Mouse (Mus musculus): Measurements from ENCODE around the gene Efna3. TPM values are rescaled to one million over a fixed set of nuclear protein-coding genes. Genes with fewer than 3 reads are reported as not detected.

Gene Efna3
- polyA plus RNA-seq (2015; fragmentation: Nextera tagmentation; extraction: Ambion mirVana): 1.8 and 1.9 TPM in 2 replicates

GRCm38 (mm10) chr3:89322514-89323165 lies at the start of gene Efna3:
Efna3 (minus strand) TSS chr3:89322965.
- H3K27me3 ChIP-seq (replicated peaks): peaks cover 71% of the 10 kb centered on the region
- H3K9me3 ChIP-seq: no peaks in the 10 kb centered on the region
- H3K9ac ChIP-seq: peak within 1 kb of the TSS; percentile 80
- peak within 1 kb of the TSS; percentile 99 for H3K4me2 ChIP-seq
- H3K27ac ChIP-seq (replicated peaks): no peak within 1 kb of the TSS
- ATAC-seq (ENCODE audit: extremely low read depth, insufficient number of reproducible peaks, low FRiP score, low TSS enrichment): peak; percentile 28; the same call in 1 of the 2 replicates
- peak within 1 kb of the TSS; percentile 70 for H3K4me3 ChIP-seq
- H3K4me1 ChIP-seq: peaks cover 38% of the 10 kb centered on the region
- no peaks in the 10 kb centered on the region for H3K36me3 ChIP-seq
- under 1% methylated on average over 50 of the region's 53 CpGs for WGBS

- no peak for ATAC-seq (ENCODE audit: extremely low read depth, insufficient number of reproducible peaks, low FRiP score, low TSS enrichment)
- no peaks in the 10 kb centered on the region for H3K36me3 ChIP-seq
- no peak overlapping the region for H3K27ac ChIP-seq (replicated peaks)
- peaks cover 15% of the 10 kb centered on the region for H3K27me3 ChIP-seq (replicated peaks)
- no peak overlapping the region for H3K9ac ChIP-seq
- H3K4me2 ChIP-seq: no peak overlapping the region
- H3K4me3 ChIP-seq: no peak overlapping the region
- H3K4me1 ChIP-seq: peaks cover 6% of the 10 kb centered on the region; the same call in 1 of the 2 replicates
- 43% methylated on average over 11 of the region's 11 CpGs for WGBS
- H3K9me3 ChIP-seq: no peaks in the 10 kb centered on the region
Observed at GRCm38 (mm10) chr3:89367338-89367737, 44.6 kb upstream of the Efna3 start.

- no peaks in the 10 kb centered on the region for H3K36me3 ChIP-seq
- H3K27me3 ChIP-seq (replicated peaks): peaks cover 15% of the 10 kb centered on the region
- H3K4me2 ChIP-seq: no peak overlapping the region
- no peak for ATAC-seq (ENCODE audit: extremely low read depth, insufficient number of reproducible peaks, low FRiP score, low TSS enrichment)
- H3K4me1 ChIP-seq: peaks cover 6% of the 10 kb centered on the region; the same call in 1 of the 2 replicates
- H3K9me3 ChIP-seq: no peaks in the 10 kb centered on the region
- 69% methylated on average over 20 of the region's 20 CpGs for WGBS
- no peak overlapping the region for H3K27ac ChIP-seq (replicated peaks)
- no peak overlapping the region for H3K9ac ChIP-seq
- no peak overlapping the region for H3K4me3 ChIP-seq
Observed at GRCm38 (mm10) chr3:89365486-89366414, 43.0 kb upstream of the Efna3 start.

GRCm38 (mm10) chr3:89365153-89365485 lies 42.4 kb upstream of the Efna3 start, which contains the start of gene Dcst1:
Dcst1 (minus strand) TSS chr3:89365253.
- H3K27ac ChIP-seq (replicated peaks): no peak within 1 kb of the TSS
- no peaks in the 10 kb centered on the region for H3K9me3 ChIP-seq
- no peak for ATAC-seq (ENCODE audit: extremely low read depth, insufficient number of reproducible peaks, low FRiP score, low TSS enrichment)
- no peaks in the 10 kb centered on the region for H3K36me3 ChIP-seq
- H3K4me1 ChIP-seq: peaks cover 6% of the 10 kb centered on the region; the same call in 1 of the 2 replicates
- no peak within 1 kb of the TSS for H3K4me3 ChIP-seq
- 74% methylated on average over 11 of the region's 11 CpGs for WGBS
- H3K9ac ChIP-seq: no peak within 1 kb of the TSS
- peaks cover 19% of the 10 kb centered on the region for H3K27me3 ChIP-seq (replicated peaks)
- no peak within 1 kb of the TSS for H3K4me2 ChIP-seq

- no peak overlapping the region for H3K4me3 ChIP-seq
- no peak overlapping the region for H3K9ac ChIP-seq
- no peaks in the 10 kb centered on the region for H3K36me3 ChIP-seq
- H3K27ac ChIP-seq (replicated peaks): no peak overlapping the region
- 59% methylated on average over 8 of the region's 8 CpGs for WGBS
- peaks cover 6% of the 10 kb centered on the region; the same call in 1 of the 2 replicates for H3K4me1 ChIP-seq
- H3K4me2 ChIP-seq: no peak overlapping the region
- no peak for ATAC-seq (ENCODE audit: extremely low read depth, insufficient number of reproducible peaks, low FRiP score, low TSS enrichment)
- H3K9me3 ChIP-seq: no peaks in the 10 kb centered on the region
- H3K27me3 ChIP-seq (replicated peaks): peaks cover 24% of the 10 kb centered on the region
Observed at GRCm38 (mm10) chr3:89364631-89365030, 41.9 kb upstream of the Efna3 start.

GRCm38 (mm10) chr3:89361675-89362074 lies 38.9 kb upstream of the Efna3 start, which contains the start of gene Dcst2:
Dcst2 (plus strand) TSS chr3:89361975.
- 79% methylated on average over 7 of the region's 7 CpGs for whole genome bisulfite sequencing
- Histone ChIP-seq H3K9me3 (no peaks in the 10 kb centered on the region), H3K4me2 (no peak within 1 kb of the TSS)

GRCm38 (mm10) chr3:89360237-89360636 lies 37.5 kb upstream of the Efna3 start:
- no peak overlapping the region for H3K4me3 ChIP-seq
- H3K4me1 ChIP-seq: no peaks in the 10 kb centered on the region
- 57% methylated on average over 3 of the region's 3 CpGs for whole genome bisulfite sequencing
- H3K4me2 ChIP-seq: no peak overlapping the region
- H3K9ac ChIP-seq: no peak overlapping the region
- H3K27me3 ChIP-seq (replicated peaks): peaks cover 45% of the 10 kb centered on the region
- H3K9me3 ChIP-seq: no peaks in the 10 kb centered on the region
- no peak overlapping the region for H3K27ac ChIP-seq (replicated peaks)
- no peaks in the 10 kb centered on the region for H3K36me3 ChIP-seq
- no peak for ATAC-seq (ENCODE audit: extremely low read depth, insufficient number of reproducible peaks, low FRiP score, low TSS enrichment)

More at GRCm38 (mm10) chr3:89361675-89362074, 38.9 kb upstream of the Efna3 start, which contains the start of gene Dcst2:
- no peak within 1 kb of the TSS for H3K4me3 ChIP-seq
- H3K27me3 ChIP-seq (replicated peaks): peaks cover 37% of the 10 kb centered on the region
- no peak for ATAC-seq (ENCODE audit: extremely low read depth, insufficient number of reproducible peaks, low FRiP score, low TSS enrichment)
- no peak within 1 kb of the TSS for H3K27ac ChIP-seq (replicated peaks)
- no peak within 1 kb of the TSS for H3K9ac ChIP-seq
- H3K4me1 ChIP-seq: peaks cover 6% of the 10 kb centered on the region; the same call in 1 of the 2 replicates
- H3K36me3 ChIP-seq: no peaks in the 10 kb centered on the region

GRCm38 (mm10) chr3:89359630-89360029 lies 36.9 kb upstream of the Efna3 start:
- no peak overlapping the region for H3K4me2 ChIP-seq
- H3K4me3 ChIP-seq: no peak overlapping the region
- H3K9me3 ChIP-seq: no peaks in the 10 kb centered on the region
- H3K27ac ChIP-seq (replicated peaks): no peak overlapping the region
- WGBS: 65% methylated on average over 6 of the region's 6 CpGs
- no peak for ATAC-seq (ENCODE audit: extremely low read depth, insufficient number of reproducible peaks, low FRiP score, low TSS enrichment)
- no peak overlapping the region for H3K9ac ChIP-seq
- no peaks in the 10 kb centered on the region for H3K36me3 ChIP-seq
- peaks cover 41% of the 10 kb centered on the region for H3K27me3 ChIP-seq (replicated peaks)
- H3K4me1 ChIP-seq: peaks cover 4% of the 10 kb centered on the region; the same call in 1 of the 2 replicates

GRCm38 (mm10) chr3:89356029-89356428 lies 33.3 kb upstream of the Efna3 start:
- Histone ChIP-seq H3K9ac (no peak overlapping the region), H3K4me2 (no peak overlapping the region), H3K36me3 (no peaks in the 10 kb centered on the region), H3K27ac (replicated peaks) (no peak overlapping the region), H3K9me3 (no peaks in the 10 kb centered on the region), H3K4me3 (no peak overlapping the region), H3K4me1 (peaks cover 4% of the 10 kb centered on the region; the same call in 1 of the 2 replicates), H3K27me3 (replicated peaks) (peaks cover 73% of the 10 kb centered on the region)
- no peak for ATAC-seq (ENCODE audit: extremely low read depth, insufficient number of reproducible peaks, low FRiP score, low TSS enrichment)
- whole genome bisulfite sequencing: 53% methylated on average over 9 of the region's 9 CpGs

GRCm38 (mm10) chr3:89355512-89355902 lies 32.7 kb upstream of the Efna3 start:
- Histone ChIP-seq H3K4me1 (peaks cover 5% of the 10 kb centered on the region), H3K36me3 (no peaks in the 10 kb centered on the region), H3K4me3 (no peak overlapping the region), H3K27me3 (replicated peaks) (peaks cover 78% of the 10 kb centered on the region), H3K4me2 (no peak overlapping the region), H3K9me3 (no peaks in the 10 kb centered on the region), H3K27ac (replicated peaks) (no peak overlapping the region), H3K9ac (0 out of 2 replicates have a peak overlapping the region, but pooled peaks have one; percentile 25)
- ATAC-seq (ENCODE audit: extremely low read depth, insufficient number of reproducible peaks, low FRiP score, low TSS enrichment): no peak
- whole genome bisulfite sequencing: 70% methylated on average over 6 of the region's 6 CpGs

- H3K4me1 ChIP-seq: peaks cover 10% of the 10 kb centered on the region
- H3K27me3 ChIP-seq (replicated peaks): peaks cover 75% of the 10 kb centered on the region
- H3K4me2 ChIP-seq: no peak overlapping the region
- WGBS: 15% methylated on average over 5 of the region's 5 CpGs
- H3K36me3 ChIP-seq: no peaks in the 10 kb centered on the region
- H3K9me3 ChIP-seq: no peaks in the 10 kb centered on the region
- H3K4me3 ChIP-seq: no peak overlapping the region
- no peak for ATAC-seq (ENCODE audit: extremely low read depth, insufficient number of reproducible peaks, low FRiP score, low TSS enrichment)
- no peak overlapping the region for H3K27ac ChIP-seq (replicated peaks)
- H3K9ac ChIP-seq: 0 out of 2 replicates have a peak overlapping the region, but pooled peaks have one; percentile 25
Observed at GRCm38 (mm10) chr3:89354816-89355511, 32.2 kb upstream of the Efna3 start.
